Mouse (Mus musculus): ENCODE measurements around the gene Sgk1. TPM values are rescaled to one million over a fixed set of nuclear protein-coding genes. Genes with fewer than 3 reads are reported as not detected.
"Not testable (repeated sequence)": the region's sequence is repeated elsewhere in the genome, so short reads cannot be mapped to it uniquely, and the experiment has no call there.

The Sgk1 gene
- polyA plus RNA-seq, 1 experiment from 2014 or later, result 32.6 TPM

GRCm38 (mm10) chr10:21892104-21892503 is 10.1 kb downstream of the Sgk1 start:
- Histone ChIP-seq H3K9me3 (ENCODE audit: low read depth, low read length) (no peaks in the 10 kb centered on the region; the same call in 1 of the 2 replicates), H3K4me2 (no peak overlapping the region), H3K27me3 (ENCODE audit: insufficient read depth, low read length) (no peaks in the 10 kb centered on the region), H3K36me3 (ENCODE audit: insufficient read depth) (no peaks in the 10 kb centered on the region), H3K4me1 (ENCODE audit: insufficient read depth) (no peaks in the 10 kb centered on the region), H3K4me3 (ENCODE audit: low read depth, low read length) (no peak overlapping the region), H3K27ac (ENCODE audit: low read depth) (no peak overlapping the region), H3K9ac (no peak overlapping the region)
- DNase-seq (no peak), ATAC-seq (ENCODE audit: insufficient read depth) (no peak)
- TF ChIP-seq CTCF (IDR thresholded peaks at IDR 0.05; ENCODE audit: low read depth), result no peak
- WGBS, result 51% methylated on average over 4 of the region's 4 CpGs

DNA sequence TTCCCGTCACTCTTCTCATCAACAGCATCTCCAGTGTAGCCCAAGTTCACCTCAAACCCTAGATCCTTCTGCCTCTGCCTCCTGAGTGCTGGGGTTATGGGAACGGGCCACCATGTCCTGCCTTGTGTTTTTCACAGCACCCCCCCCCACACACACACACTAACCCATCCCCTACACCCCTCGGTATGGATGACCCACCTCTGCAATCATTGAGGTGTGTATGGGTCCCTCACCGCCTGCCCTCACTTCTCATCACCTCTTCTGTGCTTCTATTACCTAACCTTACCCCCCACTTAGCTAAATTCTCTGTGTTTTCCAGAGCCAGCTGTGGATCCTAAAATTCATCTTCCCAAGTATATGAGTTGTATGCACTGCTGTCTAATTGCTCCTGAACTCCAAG is 16.4 kb downstream of the Sgk1 start:
- no peak for DNase-seq
- WGBS, result 90% methylated on average over 4 of the region's 4 CpGs

DNA sequence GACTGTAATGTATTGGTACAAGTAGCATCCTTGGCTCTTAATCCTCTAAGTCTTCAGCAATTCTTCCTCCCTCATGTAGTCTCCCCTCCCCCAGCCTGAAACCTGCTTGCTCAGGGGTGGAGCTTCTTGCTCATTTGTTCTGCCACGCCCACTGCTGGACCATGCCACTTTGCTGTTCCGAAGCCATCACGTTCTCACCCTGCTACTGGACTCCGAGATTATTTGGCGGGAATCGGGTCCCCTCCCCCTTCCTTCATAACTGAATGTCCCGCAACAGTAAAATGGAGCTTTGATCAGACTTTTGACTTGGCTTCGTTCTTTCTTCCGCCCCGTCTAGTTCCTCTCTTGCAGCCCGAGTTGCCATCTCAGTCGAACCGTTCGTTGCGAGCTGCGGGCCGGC is 16.9 kb downstream of the Sgk1 start:
- not testable (repeated sequence) for H3K36me3 ChIP-seq (ENCODE audit: insufficient read depth); H3K9ac ChIP-seq; DNase-seq; H3K4me2 ChIP-seq; H3K27ac ChIP-seq (ENCODE audit: low read depth); H3K4me3 ChIP-seq (ENCODE audit: low read depth, low read length); H3K4me1 ChIP-seq (ENCODE audit: insufficient read depth); ATAC-seq (ENCODE audit: insufficient read depth); H3K27me3 ChIP-seq (ENCODE audit: insufficient read depth, low read length); H3K9me3 ChIP-seq (ENCODE audit: low read depth, low read length)
- WGBS, result 85% methylated on average over 17 of the region's 17 CpGs

More for the DNA sequence above, 16.4 kb downstream of the Sgk1 start:
- Histone ChIP-seq H3K9me3 (ENCODE audit: low read depth, low read length) (no peaks in the 10 kb centered on the region; the same call in 1 of the 2 replicates), H3K9ac (no peak overlapping the region), H3K4me2 (no peak overlapping the region), H3K27ac (ENCODE audit: low read depth) (no peak overlapping the region), H3K27me3 (ENCODE audit: insufficient read depth, low read length) (no peaks in the 10 kb centered on the region), H3K36me3 (ENCODE audit: insufficient read depth) (no peaks in the 10 kb centered on the region), H3K4me1 (ENCODE audit: insufficient read depth) (no peaks in the 10 kb centered on the region), H3K4me3 (ENCODE audit: low read depth, low read length) (no peak overlapping the region)
- ATAC-seq (ENCODE audit: insufficient read depth), result no peak
- TF ChIP-seq CTCF (IDR thresholded peaks at IDR 0.05; ENCODE audit: low read depth), result no peak

GRCm38 (mm10) chr10:21899397-21899796 is 17.4 kb downstream of the Sgk1 start:
- Histone ChIP-seq H3K9ac (no peak overlapping the region), H3K27me3 (ENCODE audit: insufficient read depth, low read length) (no peaks in the 10 kb centered on the region), H3K4me3 (ENCODE audit: low read depth, low read length) (no peak overlapping the region), H3K9me3 (ENCODE audit: low read depth, low read length) (no peaks in the 10 kb centered on the region), H3K27ac (ENCODE audit: low read depth) (no peak overlapping the region), H3K4me1 (ENCODE audit: insufficient read depth) (no peaks in the 10 kb centered on the region), H3K4me2 (no peak overlapping the region), H3K36me3 (ENCODE audit: insufficient read depth) (no peaks in the 10 kb centered on the region)
- TF ChIP-seq CTCF (IDR thresholded peaks at IDR 0.05; ENCODE audit: low read depth), result no peak
- WGBS, result 89% methylated on average over 3 of the region's 3 CpGs
- DNase-seq (no peak), ATAC-seq (ENCODE audit: insufficient read depth) (no peak)

- Histone ChIP-seq H3K27me3 (ENCODE audit: insufficient read depth, low read length) (no peaks in the 10 kb centered on the region), H3K27ac (ENCODE audit: low read depth) (no peak overlapping the region), H3K9me3 (ENCODE audit: low read depth, low read length) (no peaks in the 10 kb centered on the region), H3K36me3 (ENCODE audit: insufficient read depth) (no peaks in the 10 kb centered on the region), H3K4me3 (ENCODE audit: low read depth, low read length) (no peak overlapping the region), H3K4me2 (no peak overlapping the region), H3K4me1 (ENCODE audit: insufficient read depth) (no peaks in the 10 kb centered on the region), H3K9ac (no peak overlapping the region)
- no peak for ATAC-seq (ENCODE audit: insufficient read depth)
- WGBS, result 82% methylated on average over 10 of the region's 10 CpGs
- no peak for TF ChIP-seq CTCF (IDR thresholded peaks at IDR 0.05; ENCODE audit: low read depth)
- DNase-seq, result no peak
These were observed 20.5 kb downstream of the Sgk1 start for GRCm38 (mm10) chr10:21902152-21903140.

GRCm38 (mm10) chr10:21904151-21904550 is 22.2 kb downstream of the Sgk1 start:
- no peak for TF ChIP-seq CTCF (IDR thresholded peaks at IDR 0.05; ENCODE audit: low read depth)
- H3K27me3 ChIP-seq (ENCODE audit: insufficient read depth, low read length), result no peaks in the 10 kb centered on the region
- ATAC-seq (ENCODE audit: insufficient read depth) (no peak), DNase-seq (no peak)
- H3K9me3 ChIP-seq (ENCODE audit: low read depth, low read length), result no peaks in the 10 kb centered on the region
- no peak overlapping the region for H3K9ac ChIP-seq
- no peak overlapping the region for H3K27ac ChIP-seq (ENCODE audit: low read depth)
- no peak overlapping the region for H3K4me2 ChIP-seq
- H3K4me3 ChIP-seq (ENCODE audit: low read depth, low read length), result no peak overlapping the region
- no peaks in the 10 kb centered on the region for H3K4me1 ChIP-seq (ENCODE audit: insufficient read depth)
- 59% methylated on average over 2 of the region's 2 CpGs for WGBS
- H3K36me3 ChIP-seq (ENCODE audit: insufficient read depth), result no peaks in the 10 kb centered on the region

DNA sequence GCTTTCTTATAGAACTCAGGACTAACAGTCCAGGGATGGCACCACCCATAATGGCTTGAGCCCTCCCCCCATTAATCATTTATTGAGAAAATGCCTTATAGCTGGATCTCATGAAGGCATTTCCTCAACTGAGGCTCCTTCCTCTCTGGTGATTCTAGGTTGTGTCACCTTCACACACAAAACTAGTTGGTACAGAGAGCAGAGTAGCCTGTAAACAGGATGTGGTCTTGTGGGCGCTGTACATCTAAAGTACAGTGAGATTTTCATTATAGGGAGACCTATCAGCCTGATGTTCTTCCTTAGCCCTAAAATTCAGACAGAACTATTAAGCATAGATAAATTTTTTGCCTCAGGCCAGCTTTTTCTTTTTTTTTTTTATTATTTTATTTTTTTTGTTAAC is 23.6 kb downstream of the Sgk1 start:
- DNase-seq (no peak), ATAC-seq (ENCODE audit: insufficient read depth) (no peak)
- Histone ChIP-seq H3K9ac (no peak overlapping the region), H3K27ac (ENCODE audit: low read depth) (no peak overlapping the region), H3K4me2 (no peak overlapping the region), H3K27me3 (ENCODE audit: insufficient read depth, low read length) (no peaks in the 10 kb centered on the region), H3K9me3 (ENCODE audit: low read depth, low read length) (no peaks in the 10 kb centered on the region), H3K36me3 (ENCODE audit: insufficient read depth) (no peaks in the 10 kb centered on the region), H3K4me3 (ENCODE audit: low read depth, low read length) (no peak overlapping the region), H3K4me1 (ENCODE audit: insufficient read depth) (no peaks in the 10 kb centered on the region)
- 94% methylated on average over 1 of the region's 1 CpGs for WGBS
- TF ChIP-seq CTCF (IDR thresholded peaks at IDR 0.05; ENCODE audit: low read depth), result no peak
